Mouse (Mus musculus) duodenum, adult 2 months (tissue): ENCODE measurements around the gene Gm10408. TPM values are rescaled to one million over a fixed set of nuclear protein-coding genes. Genes with fewer than 3 reads are reported as not detected.

Source experiments
- polyA plus RNA-seq: library from polyadenylated mRNA; depleted of rRNA; stranded (reverse); fragments of >200 nt; gene quantifications from 2 replicates; pipeline ENCODE4 v1.2.3, GENCODE M21; 2012; ENCODE audit warnings: low replicate concordance; rRNA removed

Gm10408 gene
- not detected in 2 replicates for polyA plus RNA-seq

DNA sequence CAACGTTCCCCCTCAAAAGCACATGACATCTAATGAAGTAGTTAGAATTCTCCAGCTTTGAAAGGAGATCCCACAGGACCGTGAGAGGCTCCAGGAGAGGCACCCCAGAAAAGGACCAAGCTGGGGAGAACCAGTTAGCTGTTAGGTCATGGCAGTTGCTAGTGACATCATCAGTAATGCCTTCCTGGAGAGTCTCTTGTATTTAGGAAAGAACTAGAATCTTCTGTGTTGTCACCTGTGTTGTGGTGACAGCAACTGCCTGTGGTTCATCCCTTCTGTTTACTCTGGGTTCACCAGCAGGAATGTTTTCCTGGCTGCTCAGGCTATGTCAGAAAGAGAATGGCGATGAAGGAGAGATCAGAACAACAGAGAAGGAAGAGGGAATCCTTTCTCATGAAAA, at the start of gene Gm10408:
Gene Gm10408, plus strand, starts transcription at position 301 of the 400 bp plus-strand sequence.

DNA sequence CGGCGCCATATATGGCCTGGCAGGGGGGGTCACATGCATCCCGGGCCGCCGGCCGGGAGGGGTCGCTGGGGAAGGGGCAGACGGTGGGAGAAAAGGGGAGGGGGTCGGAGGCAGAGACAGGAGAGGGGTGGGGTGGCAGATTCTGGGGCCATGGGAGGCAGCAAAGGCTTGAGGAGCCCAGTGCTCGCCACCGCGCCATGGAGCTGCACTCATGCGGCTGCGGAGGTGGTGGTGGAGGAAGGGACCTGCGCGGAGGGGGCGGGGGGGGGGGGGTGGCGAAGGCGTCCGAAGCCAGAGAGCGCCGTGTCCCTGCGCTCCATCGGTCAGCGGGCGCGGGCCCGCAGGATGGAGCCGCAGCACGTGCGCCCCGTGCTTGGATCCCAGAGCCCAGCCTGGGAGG, 36.9 kb upstream of the Gm10408 start, which contains the start of gene Gm10409:
Gene Gm10409, plus strand, starts transcription at position 301 of the 400 bp plus-strand sequence.

GRCm38 (mm10) chr14:3427803-3428202, 21.4 kb upstream of the Gm10408 start, which contains the start of gene Gm3005:
TSS of gene Gm3005 (plus strand) at chr14:3428103.

Other genes with a start within 250 kb of the Gm10408 start
- gene D830030K20Rik, start 240.9 kb upstream of the Gm10408 start, polyA plus RNA-seq, result 0.18 TPM in 1 of 2 replicates, not detected in the other
- gene Gm2956, start 116.8 kb upstream of the Gm10408 start, polyA plus RNA-seq, result not detected in 2 replicates
- gene Gm10413, start 54.3 kb upstream of the Gm10408 start, polyA plus RNA-seq, result not detected in 2 replicates
- not detected in 2 replicates for gene Gm10409, start 36.8 kb upstream of the Gm10408 start, polyA plus RNA-seq
- 0.14 TPM in 1 of 2 replicates, not detected in the other for gene Gm3005, start 21.3 kb upstream of the Gm10408 start, polyA plus RNA-seq
- gene Gm3012, start 185.1 kb downstream of the Gm10408 start, polyA plus RNA-seq, result not detected in 2 replicates
- gene Gm3020, start 202.7 kb downstream of the Gm10408 start, polyA plus RNA-seq, result not detected in 2 replicates
- not detected in 2 replicates for gene Gm3043, start 239.4 kb downstream of the Gm10408 start, polyA plus RNA-seq